Comparison of ENCODE assay signal across 22 mouse cellular contexts in the genomic region with DNA sequence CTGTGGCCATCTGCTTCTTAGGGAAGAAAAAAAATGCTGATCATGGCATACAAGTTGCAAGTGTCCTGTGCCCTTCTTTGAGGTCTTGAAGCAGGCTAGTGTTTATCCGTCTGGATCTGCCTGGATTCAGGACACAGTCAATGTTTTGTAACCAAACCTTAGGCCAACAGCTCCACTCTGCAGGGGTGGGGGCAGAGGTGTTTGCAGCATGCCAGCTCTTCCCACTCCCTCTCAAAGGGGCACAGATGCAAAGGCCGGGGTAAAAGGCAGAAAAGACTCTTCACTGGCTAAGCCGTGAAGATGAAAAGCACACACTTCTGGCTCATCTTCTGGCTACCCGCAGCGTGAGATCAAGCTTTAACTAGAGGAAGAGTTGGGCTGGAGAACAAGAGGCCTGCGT.
DNase-seq lines count a peak whose midpoint lies in the region; ATAC-seq and TF ChIP-seq lines count a peak whose summit lies in the region.
"Had no signal": no experiment of that assay in that cellular context is flagged by ENCODE, and none has a peak within 500 bp of the region (broad histone marks: within the 10 kb centered on the region; RNA-seq: fewer than 3 reads in every experiment).

No protein-coding gene starts in this region.

- no peak overlapping the region for H3K4me2 ChIP-seq in forebrain, postnatal 0 days (ENCODE audit: low read depth)
- no peak overlapping the region for H3K4me2 ChIP-seq in kidney, embryonic 14.5 days (replicated peaks; ENCODE audit: low read depth, low read length)
- H3K4me2 ChIP-seq in forebrain, embryonic 14.5 days (ENCODE audit: low read length): no peak overlapping the region
- H3K4me2 ChIP-seq: heart, embryonic 11.5 days; hindbrain, embryonic 12.5 days; neural tube, embryonic 15.5 days; stomach, embryonic 15.5 days had no signal

- H3K27ac ChIP-seq in forebrain, postnatal 0 days (ENCODE audit: low read depth, low read length): peak overlapping the region; percentile 29; the same call in 1 of the 2 replicates
- H3K27ac ChIP-seq in forebrain, embryonic 10.5 days: no peak overlapping the region
- 0 out of 2 replicates have a peak overlapping the region, but pooled peaks have one; percentile 11 for H3K27ac ChIP-seq in kidney, embryonic 14.5 days (ENCODE audit: low read depth, low read length)
- no peak overlapping the region for H3K27ac ChIP-seq in heart, embryonic 10.5 days
- H3K27ac ChIP-seq in forebrain, embryonic 14.5 days (ENCODE audit: low read depth, low read length): no peak overlapping the region; the same call in 1 of the 2 replicates
- H3K27ac ChIP-seq: hindbrain, embryonic 12.5 days; kidney, postnatal 0 days; left cerebral cortex, adult 2 months; macrophage; midbrain, embryonic 10.5 days; neural tube, embryonic 15.5 days; stomach, embryonic 15.5 days had no signal

- no peaks in the 10 kb centered on the region for H3K36me3 ChIP-seq in forebrain, postnatal 0 days (ENCODE audit: insufficient read depth)
- no peaks in the 10 kb centered on the region for H3K36me3 ChIP-seq in forebrain, embryonic 10.5 days (replicated peaks)
- no peaks in the 10 kb centered on the region for H3K36me3 ChIP-seq in kidney, embryonic 14.5 days (ENCODE audit: control insufficient read depth, insufficient read depth, low read length)
- no peaks in the 10 kb centered on the region for H3K36me3 ChIP-seq in heart, embryonic 10.5 days
- H3K36me3 ChIP-seq in forebrain, embryonic 14.5 days (ENCODE audit: control insufficient read depth, insufficient read depth, low read length): no peaks in the 10 kb centered on the region
- H3K36me3 ChIP-seq: hindbrain, embryonic 12.5 days; midbrain, embryonic 10.5 days; neural tube, embryonic 15.5 days; stomach, embryonic 15.5 days had no signal

- peaks cover 7% of the 10 kb centered on the region for H3K4me1 ChIP-seq in forebrain, postnatal 0 days (ENCODE audit: insufficient read depth)
- no peaks in the 10 kb centered on the region for H3K4me1 ChIP-seq in forebrain, embryonic 10.5 days
- H3K4me1 ChIP-seq in kidney, embryonic 14.5 days (ENCODE audit: control insufficient read depth, insufficient read depth, low read length): no peaks in the 10 kb centered on the region
- H3K4me1 ChIP-seq in heart, embryonic 10.5 days: no peaks in the 10 kb centered on the region
- 0 out of 2 replicates have a peak, but pooled peaks cover 5% of the 10 kb centered on the region for H3K4me1 ChIP-seq in forebrain, embryonic 14.5 days (ENCODE audit: control insufficient read depth, insufficient read depth, low read length)
- H3K4me1 ChIP-seq: hindbrain, embryonic 12.5 days; midbrain, embryonic 10.5 days; neural tube, embryonic 15.5 days; stomach, embryonic 15.5 days had no signal

- no peak for ATAC-seq in forebrain, postnatal 0 days
- ATAC-seq in kidney, embryonic 14.5 days (ENCODE audit: low FRiP score, low TSS enrichment): no peak
- no peak for ATAC-seq in forebrain, embryonic 14.5 days

- H3K9ac ChIP-seq in forebrain, postnatal 0 days: no peak overlapping the region
- no peak overlapping the region for H3K9ac ChIP-seq in kidney, embryonic 14.5 days (ENCODE audit: low read depth, low read length)
- no peak overlapping the region for H3K9ac ChIP-seq in forebrain, embryonic 14.5 days (ENCODE audit: low read length)
- H3K9ac ChIP-seq: hindbrain, embryonic 12.5 days; neural tube, embryonic 15.5 days; stomach, embryonic 15.5 days had no signal

- no peak for TF ChIP-seq CTCF in forebrain, postnatal 0 days (IDR thresholded peaks at IDR 0.05; ENCODE audit: low read depth)

- H3K9me3 ChIP-seq in forebrain, postnatal 0 days (ENCODE audit: low read length): no peaks in the 10 kb centered on the region
- H3K9me3 ChIP-seq in forebrain, embryonic 10.5 days: no peaks in the 10 kb centered on the region
- H3K9me3 ChIP-seq in kidney, embryonic 14.5 days (ENCODE audit: control insufficient read depth, low read length): no peaks in the 10 kb centered on the region
- no peaks in the 10 kb centered on the region for H3K9me3 ChIP-seq in heart, embryonic 10.5 days
- H3K9me3 ChIP-seq in forebrain, embryonic 14.5 days (replicated peaks; ENCODE audit: control insufficient read depth, low read length): no peaks in the 10 kb centered on the region
- H3K9me3 ChIP-seq: hindbrain, embryonic 12.5 days; midbrain, embryonic 10.5 days; neural tube, embryonic 15.5 days; stomach, embryonic 15.5 days had no signal

- no peaks in the 10 kb centered on the region for H3K27me3 ChIP-seq in forebrain, postnatal 0 days (ENCODE audit: insufficient read depth, low read length)
- H3K27me3 ChIP-seq in forebrain, embryonic 10.5 days (ENCODE audit: poor library complexity, severe bottlenecking): no peaks in the 10 kb centered on the region
- H3K27me3 ChIP-seq in kidney, embryonic 14.5 days (ENCODE audit: control insufficient read depth, insufficient read depth, low read length): no peaks in the 10 kb centered on the region
- H3K27me3 ChIP-seq in heart, embryonic 10.5 days (ENCODE audit: insufficient read depth, poor library complexity, severe bottlenecking): no peaks in the 10 kb centered on the region
- no peaks in the 10 kb centered on the region for H3K27me3 ChIP-seq in forebrain, embryonic 14.5 days (replicated peaks; ENCODE audit: control insufficient read depth, insufficient read depth, low read length)
- H3K27me3 ChIP-seq: hindbrain, embryonic 12.5 days; neural tube, embryonic 15.5 days; stomach, embryonic 15.5 days had no signal

- DNase-seq in forebrain, postnatal 0 days: no peak
- no peak for DNase-seq in forebrain, embryonic 10.5 days (ENCODE audit: extremely low spot score, low spot score)
- DNase-seq in brain, adult 2 months (ENCODE audit: low read depth, low spot score): peak; percentile 37
- DNase-seq in kidney, postnatal 36 days: peak; percentile 69 to 86
- DNase-seq in heart, embryonic 10.5 days (ENCODE audit: low spot score): no peak
- no peak for DNase-seq in forebrain, embryonic 14.5 days (ENCODE audit: low spot score)
- no peak for DNase-seq in frontal cortex, postnatal 25 days (ENCODE audit: low spot score in 2 of 2)
- DNase-seq: adrenal gland, postnatal 36 days; cerebellum, adult 11 months; gastrocnemius, postnatal 10 days; heart, postnatal 10 days; layer of hippocampus, adult 9-11 months; thymus, adult 2 months had no signal

- no peak overlapping the region for H3K4me3 ChIP-seq in forebrain, postnatal 0 days (ENCODE audit: low read depth, low read length)
- no peak overlapping the region for H3K4me3 ChIP-seq in forebrain, embryonic 10.5 days
- H3K4me3 ChIP-seq in kidney, embryonic 14.5 days (ENCODE audit: low read length): no peak overlapping the region
- H3K4me3 ChIP-seq in heart, embryonic 10.5 days: no peak overlapping the region
- H3K4me3 ChIP-seq in forebrain, embryonic 14.5 days (ENCODE audit: low read depth, low read length): no peak overlapping the region
- H3K4me3 ChIP-seq: hindbrain, embryonic 12.5 days; left cerebral cortex, adult 2 months; midbrain, embryonic 10.5 days; neural tube, embryonic 15.5 days; stomach, embryonic 15.5 days had no signal

- 44% methylated on average over 6 of the region's 6 CpGs for WGBS in forebrain, postnatal 0 days
- WGBS in forebrain, embryonic 10.5 days: 76% methylated on average over 6 of the region's 6 CpGs
- WGBS in kidney, embryonic 14.5 days: 62% methylated on average over 6 of the region's 6 CpGs
- WGBS in heart, embryonic 10.5 days: 67% methylated on average over 6 of the region's 6 CpGs
- WGBS in forebrain, embryonic 14.5 days: 61% methylated on average over 6 of the region's 6 CpGs

Comparison
In these comparisons a context has a peak if more than half of its experiments do, and no peak if none do; other contexts are left out.
1. H3K27ac ChIP-seq: peak in forebrain, postnatal 0 days (single experiment) and kidney, embryonic 14.5 days (single experiment); none in forebrain, embryonic 10.5 days (single experiment), heart, embryonic 10.5 days (single experiment) and forebrain, embryonic 14.5 days (single experiment).
2. DNase-seq: peak in brain, adult 2 months (single experiment) and kidney, postnatal 36 days (2 of 2); none in forebrain, postnatal 0 days (single experiment), forebrain, embryonic 10.5 days (single experiment), heart, embryonic 10.5 days (single experiment), forebrain, embryonic 14.5 days (single experiment) and frontal cortex, postnatal 25 days (0 of 2).